16 mouse cellular contexts compared by ENCODE assay signal in genomic region chr10:115298683-115299082, GRCm38 (mm10).
"Had no signal": no experiment of that assay in that cellular context is flagged by ENCODE, and none has a peak within 500 bp of the region (broad histone marks: within the 10 kb centered on the region; RNA-seq: fewer than 3 reads in every experiment).

No protein-coding gene starts in this region.

- DNase-seq: retina, postnatal 1 day; right cerebral cortex, adult 18-20 months; right cerebral cortex, postnatal 14 days; right cerebral cortex, postnatal 25 days; right cerebral cortex, postnatal 4 days; spleen, adult 18-20 months; thymus, adult 18-20 months; thymus, adult 2 months; thymus, postnatal 14 days; thymus, postnatal 25 days; thymus, postnatal 36 days; thymus, postnatal 4 days had no signal

- H3K27ac ChIP-seq: neural tube, embryonic 13.5 days; neural tube, embryonic 15.5 days; stomach, embryonic 15.5 days; stomach, postnatal 0 days had no signal

- H3K9ac ChIP-seq: neural tube, embryonic 13.5 days; neural tube, embryonic 15.5 days; stomach, embryonic 15.5 days had no signal

- H3K4me2 ChIP-seq: neural tube, embryonic 13.5 days; neural tube, embryonic 15.5 days; stomach, embryonic 15.5 days had no signal

- H3K4me1 ChIP-seq: neural tube, embryonic 13.5 days; neural tube, embryonic 15.5 days; stomach, embryonic 15.5 days had no signal

- H3K4me3 ChIP-seq: neural tube, embryonic 13.5 days; neural tube, embryonic 15.5 days; stomach, embryonic 15.5 days had no signal

- H3K9me3 ChIP-seq: neural tube, embryonic 13.5 days; neural tube, embryonic 15.5 days; stomach, embryonic 15.5 days had no signal

- H3K27me3 ChIP-seq: neural tube, embryonic 13.5 days; neural tube, embryonic 15.5 days; stomach, embryonic 15.5 days had no signal
